Mouse (Mus musculus) lung, postnatal 0 days (tissue): ENCODE data around the gene Tgfb3. TPM values are rescaled to one million over a fixed set of nuclear protein-coding genes. Genes with fewer than 3 reads are reported as not detected.
A peak's percentile ranks its signal among the peaks of the same experiment; 100 is the strongest.

ENCODE experiments used
- ATAC-seq: fragments of 200-750 bp; cut with Nextera tagmentation; 2 replicates; pipeline ENCODE4 v1.8.0; 2017; ENCODE audit warnings: moderate library complexity
- DNase-seq: peaks from one replicate; pipeline ENCODE4 v3.0.0-alpha.2; 2016; ENCODE audit warnings: low spot score
- H3K27ac ChIP-seq: fragments of 300-500 bp; sonication (generic); 2 replicates; pipeline ENCODE4 v1.5.1; 2014; ENCODE audit warnings: antibody characterized with exemption, mild to moderate bottlenecking, low read length, mixed read lengths
- H3K27me3 ChIP-seq: fragments of 300-500 bp; sonication (generic); replicated peaks from 2 replicates; pipeline ENCODE4 v1.6.1; 2014; ENCODE audit warnings: low read length, mixed read lengths; ENCODE audit not compliant: insufficient read depth
- H3K36me3 ChIP-seq: fragments of 300-500 bp; sonication (generic); 2 replicates; pipeline ENCODE4 v1.6.1; 2014; ENCODE audit warnings: low read length, mixed read lengths; ENCODE audit not compliant: insufficient read depth
- H3K4me1 ChIP-seq: fragments of 300-500 bp; sonication (generic); 2 replicates; pipeline ENCODE4 v1.6.1; 2014; ENCODE audit warnings: antibody characterized with exemption, low read depth, low read length, mixed read lengths; ENCODE audit not compliant: insufficient read depth
- H3K4me2 ChIP-seq: fragments of 300-500 bp; sonication (generic); replicated peaks from 2 replicates; pipeline ENCODE4 v1.6.1; 2014; ENCODE audit warnings: low read depth, mild to moderate bottlenecking, low read length, moderate library complexity, mixed read lengths
- H3K4me3 ChIP-seq: fragments of 300-500 bp; sonication (generic); 2 replicates; pipeline ENCODE4 v1.5.1; 2014; ENCODE audit warnings: low read depth, low read length
- H3K9ac ChIP-seq: fragments of 300-500 bp; sonication (generic); replicated peaks from 2 replicates; pipeline ENCODE4 v1.6.1; 2014; ENCODE audit warnings: low read depth, mild to moderate bottlenecking
- H3K9me3 ChIP-seq: fragments of 300-500 bp; sonication (generic); 2 replicates; pipeline ENCODE4 v1.6.1; 2016; ENCODE audit warnings: low read length, mixed read lengths
- CTCF ChIP-seq: IDR thresholded peaks from 2 replicates; pipeline ENCODE4 v1.5.1; 2016; ENCODE audit warnings: antibody characterized with exemption, mild to moderate bottlenecking
- EP300 ChIP-seq: IDR thresholded peaks from 2 replicates; pipeline ENCODE4 v1.6.1; 2016; ENCODE audit warnings: antibody characterized with exemption, mild to moderate bottlenecking, control low read depth
- WGBS: fragments of 180-500 bp; shearing (Covaris S2); extraction: QIAGEN DNeasy Blood & Tissue Kit; methylation state at CpG from one replicate; pipeline ENCODE4 v1.1.7; 2014; 5-methylcytosine and 5-hydroxymethylcytosine counted together
- polyA plus RNA-seq: library from polyadenylated mRNA; unstranded; fragments of >200 nt; fragmentation: Nextera tagmentation; extraction: Ambion mirVana; gene quantifications from 2 replicates; pipeline ENCODE4 v1.2.1, GENCODE M21; 2015

Gene Tgfb3
- polyA plus RNA-seq, 1 experiment from 2014 or later = 20.6 TPM

GRCm38 (mm10) chr12:86077322-86077721 is 1.5 kb downstream of the Tgfb3 start:
- Histone ChIP-seq H3K4me3 (peak overlapping the region; percentile 54), H3K9ac (peak overlapping the region; percentile 23; the same call in 1 of the 2 replicates), H3K36me3 (no peaks in the 10 kb centered on the region), H3K4me1 (peaks cover 11% of the 10 kb centered on the region; the same call in 1 of the 2 replicates), H3K4me2 (peak overlapping the region; percentile 91), H3K27me3 (no peaks in the 10 kb centered on the region), H3K27ac (no peak overlapping the region), H3K9me3 (no peaks in the 10 kb centered on the region)
- DNase-seq (peak; percentile 22), ATAC-seq (no peak)
- 37% methylated on average over 8 of the region's 8 CpGs for WGBS
- TF ChIP-seq CTCF = no peak
- no peak for TF ChIP-seq EP300

GRCm38 (mm10) chr12:86076321-86076901 is 2.4 kb downstream of the Tgfb3 start:
- H3K27me3 ChIP-seq = no peaks in the 10 kb centered on the region
- H3K9me3 ChIP-seq = no peaks in the 10 kb centered on the region
- H3K27ac ChIP-seq = no peak overlapping the region
- TF ChIP-seq CTCF (peak; percentile 63), EP300 (no peak)
- H3K4me2 ChIP-seq = peak overlapping the region; percentile 91
- H3K4me3 ChIP-seq = peak overlapping the region; percentile 54
- H3K4me1 ChIP-seq = peaks cover 11% of the 10 kb centered on the region; the same call in 1 of the 2 replicates
- 11% methylated on average over 13 of the region's 13 CpGs for WGBS
- no peaks in the 10 kb centered on the region for H3K36me3 ChIP-seq
- DNase-seq (peak; percentile 63), ATAC-seq (no peak)
- H3K9ac ChIP-seq = no peak overlapping the region

DNA sequence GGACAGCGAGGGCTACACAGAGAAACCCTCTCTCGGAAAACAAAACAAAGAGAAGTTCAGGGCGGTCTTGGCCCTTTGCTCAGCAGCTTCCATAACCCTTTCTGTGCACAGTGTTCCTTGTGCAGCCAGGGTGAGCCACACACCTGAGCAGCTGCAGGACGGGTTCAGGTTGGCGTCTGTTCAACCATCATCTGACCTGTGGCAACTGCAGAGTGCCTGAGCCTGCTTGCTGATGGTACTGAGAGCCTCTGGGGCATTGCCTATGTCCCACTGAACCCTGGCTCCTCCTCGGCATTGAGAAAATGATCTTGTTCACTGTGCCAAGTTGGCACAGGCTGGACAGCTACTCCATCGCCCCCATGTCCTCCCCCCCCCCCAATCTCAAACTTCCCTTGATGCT is 3.5 kb downstream of the Tgfb3 start:
- peaks cover 11% of the 10 kb centered on the region; the same call in 1 of the 2 replicates for H3K4me1 ChIP-seq
- no peak overlapping the region for H3K27ac ChIP-seq
- WGBS = 77% methylated on average over 7 of the region's 7 CpGs
- H3K36me3 ChIP-seq = no peaks in the 10 kb centered on the region
- no peak overlapping the region for H3K4me3 ChIP-seq
- no peak overlapping the region for H3K9ac ChIP-seq
- no peaks in the 10 kb centered on the region for H3K9me3 ChIP-seq
- no peak for DNase-seq
- no peak for ATAC-seq
- no peak for TF ChIP-seq EP300
- TF ChIP-seq CTCF = no peak
- no peak overlapping the region for H3K4me2 ChIP-seq
- no peaks in the 10 kb centered on the region for H3K27me3 ChIP-seq

DNA sequence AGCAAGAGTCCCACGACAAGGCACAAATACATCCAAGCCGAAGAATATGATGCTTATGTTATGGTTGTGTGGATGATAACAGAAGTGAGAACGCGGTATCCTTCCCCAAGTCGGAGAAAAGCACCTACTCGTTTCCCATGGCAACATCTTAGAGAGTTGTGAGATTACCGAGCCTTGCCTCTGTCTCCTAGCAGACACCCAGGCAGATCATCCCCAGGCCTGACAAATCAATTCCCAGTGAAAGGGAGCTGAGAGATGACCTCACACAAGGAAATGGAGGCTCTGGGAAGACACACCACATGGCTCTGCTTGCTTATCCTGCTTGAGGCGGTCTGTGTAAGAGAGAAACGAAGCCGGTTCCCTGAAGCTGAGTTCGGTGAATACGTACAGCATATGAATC is 4.2 kb downstream of the Tgfb3 start:
- no peak overlapping the region for H3K4me2 ChIP-seq
- WGBS = 72% methylated on average over 12 of the region's 12 CpGs

GRCm38 (mm10) chr12:86071432-86071831 is 7.4 kb downstream of the Tgfb3 start:
- H3K36me3 ChIP-seq = no peaks in the 10 kb centered on the region
- TF ChIP-seq CTCF = no peak
- no peak for TF ChIP-seq EP300
- 85% methylated on average over 6 of the region's 6 CpGs for WGBS

More for the DNA sequence above, 4.2 kb downstream of the Tgfb3 start:
- no peak overlapping the region for H3K9ac ChIP-seq
- H3K4me1 ChIP-seq = peaks cover 11% of the 10 kb centered on the region; the same call in 1 of the 2 replicates
- ATAC-seq (no peak), DNase-seq (no peak)
- no peaks in the 10 kb centered on the region for H3K9me3 ChIP-seq
- H3K36me3 ChIP-seq = no peaks in the 10 kb centered on the region
- no peak overlapping the region for H3K27ac ChIP-seq
- no peaks in the 10 kb centered on the region for H3K27me3 ChIP-seq
- TF ChIP-seq CTCF = no peak
- TF ChIP-seq EP300 = no peak
- H3K4me3 ChIP-seq = no peak overlapping the region

GRCm38 (mm10) chr12:86064796-86065195 is 14.0 kb downstream of the Tgfb3 start:
- H3K4me1 ChIP-seq = no peaks in the 10 kb centered on the region
- DNase-seq = no peak
- no peaks in the 10 kb centered on the region for H3K9me3 ChIP-seq
- no peak overlapping the region for H3K4me2 ChIP-seq
- ATAC-seq = no peak
- no peaks in the 10 kb centered on the region for H3K36me3 ChIP-seq
- no peak for TF ChIP-seq EP300
- no peak for TF ChIP-seq CTCF
- H3K9ac ChIP-seq = no peak overlapping the region
- H3K27me3 ChIP-seq = no peaks in the 10 kb centered on the region
- no peak overlapping the region for H3K27ac ChIP-seq
- no peak overlapping the region for H3K4me3 ChIP-seq

More at GRCm38 (mm10) chr12:86071432-86071831, 7.4 kb downstream of the Tgfb3 start:
- Histone ChIP-seq H3K9ac (no peak overlapping the region), H3K4me1 (peaks cover 3% of the 10 kb centered on the region; the same call in 1 of the 2 replicates), H3K4me3 (no peak overlapping the region), H3K9me3 (no peaks in the 10 kb centered on the region), H3K27me3 (no peaks in the 10 kb centered on the region), H3K4me2 (no peak overlapping the region), H3K27ac (no peak overlapping the region)
- ATAC-seq = no peak
- no peak for DNase-seq

DNA sequence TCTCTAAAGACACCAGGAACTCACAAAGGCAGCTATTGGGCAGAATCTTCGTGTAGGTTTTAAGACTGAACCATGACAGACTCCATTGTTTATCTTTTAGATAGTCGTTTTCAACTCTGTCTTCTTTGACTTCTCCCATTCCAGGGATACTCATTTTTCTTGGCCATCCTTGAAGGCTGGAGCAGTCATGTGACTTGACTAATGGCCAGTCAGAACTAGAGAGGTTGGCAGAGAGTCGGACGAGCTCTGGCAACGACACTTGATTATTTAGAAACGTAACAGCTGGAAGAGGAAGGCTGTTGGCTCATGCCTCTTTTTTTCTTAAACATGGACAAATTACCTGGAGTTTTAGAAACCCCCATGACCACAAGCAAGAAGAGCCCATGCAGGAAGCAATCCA is 19.5 kb downstream of the Tgfb3 start:
- WGBS = 37% methylated on average over 6 of the region's 6 CpGs
- Histone ChIP-seq H3K4me2 (no peak overlapping the region), H3K9ac (no peak overlapping the region), H3K27me3 (no peaks in the 10 kb centered on the region), H3K27ac (no peak overlapping the region), H3K36me3 (no peaks in the 10 kb centered on the region), H3K4me1 (no peaks in the 10 kb centered on the region), H3K9me3 (no peaks in the 10 kb centered on the region), H3K4me3 (no peak overlapping the region)
- DNase-seq (no peak), ATAC-seq (no peak)
- TF ChIP-seq CTCF = no peak
